Comparison of ENCODE assay signal across 24 mouse cellular contexts in the genomic region with DNA sequence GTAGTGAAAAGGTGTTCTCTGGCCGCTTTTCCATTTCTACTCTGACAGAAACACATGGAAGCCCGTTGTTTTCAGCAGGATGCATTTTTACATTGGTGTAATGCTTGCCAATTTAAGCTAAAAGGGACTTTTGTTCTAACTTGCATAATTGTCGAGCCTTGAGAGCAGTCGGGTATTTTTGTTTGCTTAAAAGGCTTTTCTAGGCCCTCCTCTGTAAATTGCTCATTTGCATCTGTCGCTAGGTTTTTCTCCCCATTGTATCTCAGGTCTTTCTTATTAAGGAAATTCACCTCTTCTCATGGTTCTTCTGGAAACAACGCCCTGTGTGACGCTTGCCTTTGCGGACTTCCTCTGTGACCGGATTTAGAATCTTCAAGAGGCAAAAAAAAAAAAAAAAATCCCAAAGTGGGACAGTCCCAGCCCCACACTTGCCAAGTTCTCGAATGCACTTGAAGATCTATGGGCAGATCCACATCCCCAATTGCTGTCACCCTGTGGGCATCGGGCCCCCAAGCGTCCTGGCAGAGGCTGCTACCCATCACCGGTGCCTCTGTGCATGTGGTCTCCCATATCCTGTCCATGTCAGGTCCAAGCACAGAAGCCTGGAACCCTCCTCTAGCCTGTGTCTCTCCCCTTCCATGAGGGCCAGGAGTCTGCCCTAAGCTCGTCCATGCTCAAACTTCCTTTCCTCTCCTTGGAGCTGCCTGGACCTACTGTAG.
DNase-seq lines count a peak whose midpoint lies in the region; ATAC-seq and TF ChIP-seq lines count a peak whose summit lies in the region.
"Had no signal": no experiment of that assay in that cellular context is flagged by ENCODE, and none has a peak within 500 bp of the region (broad histone marks: within the 10 kb centered on the region; RNA-seq: fewer than 3 reads in every experiment).

No protein-coding gene starts in this region.

- ATAC-seq in frontal cortex, adult (ENCODE audit: low TSS enrichment): peak; percentile 50; the same call in 1 of the 2 replicates
- ATAC-seq in forebrain, embryonic 14.5 days: peak; percentile 73
- ATAC-seq in erythroblast, adult 5-6 weeks (replicated peaks; ENCODE audit: low FRiP score, poor library complexity, severe bottlenecking): no peak
- ATAC-seq: intestine, embryonic 16.5 days had no signal

- H3K36me3 ChIP-seq in forebrain, embryonic 14.5 days (ENCODE audit: control insufficient read depth, insufficient read depth, low read length): no peaks in the 10 kb centered on the region
- H3K36me3 ChIP-seq: embryonic facial prominence, embryonic 13.5 days; heart, embryonic 13.5 days; kidney, embryonic 15.5 days; limb, embryonic 10.5 days had no signal

- no peak overlapping the region for H3K9ac ChIP-seq in forebrain, embryonic 14.5 days (ENCODE audit: low read length)
- H3K9ac ChIP-seq: embryonic facial prominence, embryonic 13.5 days; heart, embryonic 13.5 days; kidney, embryonic 15.5 days; lung, embryonic 14.5 days had no signal

- 21% methylated on average over 14 of the region's 14 CpGs for WGBS in forebrain, embryonic 14.5 days
- WGBS in cerebellum, adult 2 months: 69% methylated on average over 14 of the region's 14 CpGs

- no peak for DNase-seq in frontal cortex, postnatal 25 days (ENCODE audit: low spot score in 2 of 2)
- peak; percentile 29 for DNase-seq in layer of hippocampus, adult 9-11 months
- DNase-seq in layer of hippocampus, postnatal 36 days: no peak
- peak; percentile 83 for DNase-seq in forebrain, embryonic 14.5 days (ENCODE audit: low spot score)
- DNase-seq in telencephalon, adult 2 months (ENCODE audit: low read depth, low spot score): peak; percentile 28
- DNase-seq in cerebellum, adult 2 months: no peak
- DNase-seq: adrenal gland, postnatal 10 days; cerebellum, adult 9-10 months; gastrocnemius, postnatal 25 days; heart, postnatal 36 days; lung, embryonic 14.5 days; right cerebral cortex, adult 18-20 months; thymus, postnatal 14 days had no signal

- no peak overlapping the region for H3K4me2 ChIP-seq in forebrain, embryonic 14.5 days (ENCODE audit: low read length)
- H3K4me2 ChIP-seq: embryonic facial prominence, embryonic 13.5 days; heart, embryonic 13.5 days; kidney, embryonic 15.5 days; liver, embryonic 11.5 days; lung, embryonic 14.5 days; midbrain, embryonic 11.5 days had no signal

- no peak overlapping the region for H3K27ac ChIP-seq in forebrain, embryonic 14.5 days (ENCODE audit: low read depth, low read length)
- H3K27ac ChIP-seq in cerebellum, adult 2 months (ENCODE audit: insufficient read depth, low read length): no peak overlapping the region
- H3K27ac ChIP-seq: embryonic facial prominence, embryonic 13.5 days; heart, embryonic 13.5 days; kidney, embryonic 15.5 days; left cerebral cortex, adult 2 months; limb, embryonic 10.5 days; macrophage had no signal

- H3K4me3 ChIP-seq in forebrain, embryonic 14.5 days (ENCODE audit: low read depth, low read length): no peak overlapping the region
- no peak overlapping the region for H3K4me3 ChIP-seq in cerebellum, adult 2 months (replicated peaks; ENCODE audit: insufficient read depth, low read depth, low read length)
- H3K4me3 ChIP-seq: embryonic facial prominence, embryonic 13.5 days; heart, embryonic 13.5 days; kidney, embryonic 15.5 days; left cerebral cortex, adult 2 months; limb, embryonic 10.5 days had no signal

- no peaks in the 10 kb centered on the region for H3K9me3 ChIP-seq in forebrain, embryonic 14.5 days (replicated peaks; ENCODE audit: control insufficient read depth, low read length)
- H3K9me3 ChIP-seq: embryonic facial prominence, embryonic 13.5 days; heart, embryonic 13.5 days; kidney, embryonic 15.5 days; limb, embryonic 10.5 days had no signal

- no peak for TF ChIP-seq CTCF in cerebellum, adult 2 months (IDR thresholded peaks at IDR 0.05; ENCODE audit: borderline replicate concordance, insufficient read depth, low read depth, low read length)

- no peak for TF ChIP-seq POLR2A in cerebellum, adult 2 months (IDR thresholded peaks at IDR 0.05; ENCODE audit: borderline replicate concordance, insufficient read depth, low read length)

- H3K27me3 ChIP-seq in forebrain, embryonic 14.5 days (replicated peaks; ENCODE audit: control insufficient read depth, insufficient read depth, low read length): no peaks in the 10 kb centered on the region
- H3K27me3 ChIP-seq in cerebellum, adult 2 months (ENCODE audit: control insufficient read depth, insufficient read depth, low read length): no peaks in the 10 kb centered on the region
- H3K27me3 ChIP-seq: embryonic facial prominence, embryonic 13.5 days; kidney, embryonic 15.5 days had no signal

- H3K4me1 ChIP-seq in forebrain, embryonic 14.5 days (ENCODE audit: control insufficient read depth, insufficient read depth, low read length): peaks cover 6% of the 10 kb centered on the region; the same call in 1 of the 2 replicates
- no peaks in the 10 kb centered on the region for H3K4me1 ChIP-seq in cerebellum, adult 2 months (ENCODE audit: control insufficient read depth, insufficient read depth, low read length)
- H3K4me1 ChIP-seq: embryonic facial prominence, embryonic 13.5 days; heart, embryonic 13.5 days; kidney, embryonic 15.5 days; limb, embryonic 10.5 days had no signal

Comparison
In these comparisons a context has a peak if more than half of its experiments do, and no peak if none do; other contexts are left out.
1. DNase-seq: peak in layer of hippocampus, adult 9-11 months (single experiment), forebrain, embryonic 14.5 days (single experiment) and telencephalon, adult 2 months (single experiment); none in frontal cortex, postnatal 25 days (0 of 2), layer of hippocampus, postnatal 36 days (0 of 2) and cerebellum, adult 2 months (0 of 2).